Mouse (Mus musculus) forebrain, embryonic 10.5 days (tissue): ENCODE results near the gene St3gal4. TPM values are rescaled to one million over a fixed set of nuclear protein-coding genes. Genes with fewer than 3 reads are reported as not detected.

ENCODE experiments used
- polyA plus RNA-seq: library from polyadenylated mRNA; unstranded; fragments of >200 nt; fragmentation: Nextera tagmentation; extraction: Ambion mirVana; gene quantifications from 2 replicates; pipeline ENCODE4 v1.2.1, GENCODE M21; 2016

St3gal4 gene
- polyA plus RNA-seq, 1 experiment from 2014 or later: 14.5 TPM

Other genes with a start within 250 kb of the St3gal4 start
- 106 and 113 TPM in 2 replicates for gene Dcps, start 56.8 kb upstream of the St3gal4 start, polyA plus RNA-seq
- gene Srpr, start 80.9 kb upstream of the St3gal4 start, polyA plus RNA-seq: 78.8 and 81.3 TPM in 2 replicates
- 18.8 and 21.9 TPM in 2 replicates for gene Tirap, start 81.0 kb upstream of the St3gal4 start, polyA plus RNA-seq
- gene Foxred1, start 91.8 kb upstream of the St3gal4 start, polyA plus RNA-seq: 55.3 and 55.6 TPM in 2 replicates
- gene Fam118b, start 148.5 kb upstream of the St3gal4 start, polyA plus RNA-seq: 64.9 and 70.2 TPM in 2 replicates
- gene Rpusd4, start 148.6 kb upstream of the St3gal4 start, polyA plus RNA-seq: 33.3 TPM in 2 replicates